Mouse (Mus musculus) kidney, adult 11 months (tissue): Measurements from ENCODE around the gene Tmem135.

Source experiments
- DNase-seq: peaks from one replicate; pipeline ENCODE4 v3.0.0; 2022

The Tmem135 gene

DNA sequence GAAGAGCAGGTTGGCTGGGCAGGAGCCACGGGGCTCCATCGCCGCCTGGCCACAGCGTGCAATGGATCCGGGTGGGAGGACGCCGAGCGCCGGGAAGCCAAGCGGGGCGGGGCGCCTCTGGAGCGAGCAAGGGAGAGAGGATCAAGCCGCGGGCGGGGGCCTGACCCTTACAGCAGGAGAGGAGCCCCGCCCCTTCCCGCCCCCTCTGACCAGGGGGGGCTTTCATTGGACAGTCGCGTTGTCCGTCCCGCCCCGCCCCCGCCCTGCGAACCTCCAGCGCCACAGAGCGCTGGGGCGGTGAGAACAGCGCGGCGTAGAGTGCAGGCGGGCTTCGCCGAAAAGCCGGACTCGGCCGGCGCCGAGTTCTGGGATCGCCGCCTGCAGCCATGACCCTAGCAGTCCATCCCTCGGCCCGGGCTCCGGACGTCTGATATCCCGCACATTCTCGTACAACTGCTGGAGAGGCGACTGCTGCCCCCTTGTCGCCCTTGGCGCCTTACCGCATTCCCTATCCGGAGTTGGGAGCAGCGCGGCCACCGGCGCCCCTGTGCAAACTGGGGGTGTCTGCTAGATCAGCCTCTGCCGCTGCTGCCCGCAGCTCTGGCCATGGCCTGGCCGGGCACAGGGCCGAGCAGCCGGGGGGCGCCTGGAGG is at the start of gene Tmem135, which contains the start of gene Fzd4:
Gene Tmem135, minus strand, starts transcription at position 142 of the 653 bp plus-strand sequence.
Gene Fzd4, plus strand, starts transcription at position 275 of the 653 bp plus-strand sequence.
- DNase-seq, result peak; percentile 97

DNA sequence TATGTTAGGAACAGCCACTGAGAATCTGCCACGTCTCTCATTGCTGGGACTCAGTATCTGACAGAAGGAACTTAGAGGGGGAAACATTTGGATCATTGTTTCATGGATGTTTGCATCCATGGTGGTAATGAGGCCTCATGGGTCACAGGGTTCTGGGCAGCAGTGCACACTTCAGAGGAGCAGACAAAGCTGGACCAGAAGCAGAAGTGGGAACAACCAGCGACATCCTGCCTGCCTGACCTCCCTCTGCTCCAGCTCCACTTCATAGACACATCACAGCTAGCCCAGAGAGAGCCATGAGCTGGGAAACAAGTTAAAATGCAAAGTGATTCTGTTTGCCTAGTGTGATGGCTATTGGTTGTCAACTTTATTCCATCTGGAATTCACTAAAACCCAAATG is 46.3 kb upstream of the Tmem135 start:
- DNase-seq, result no peak

DNA sequence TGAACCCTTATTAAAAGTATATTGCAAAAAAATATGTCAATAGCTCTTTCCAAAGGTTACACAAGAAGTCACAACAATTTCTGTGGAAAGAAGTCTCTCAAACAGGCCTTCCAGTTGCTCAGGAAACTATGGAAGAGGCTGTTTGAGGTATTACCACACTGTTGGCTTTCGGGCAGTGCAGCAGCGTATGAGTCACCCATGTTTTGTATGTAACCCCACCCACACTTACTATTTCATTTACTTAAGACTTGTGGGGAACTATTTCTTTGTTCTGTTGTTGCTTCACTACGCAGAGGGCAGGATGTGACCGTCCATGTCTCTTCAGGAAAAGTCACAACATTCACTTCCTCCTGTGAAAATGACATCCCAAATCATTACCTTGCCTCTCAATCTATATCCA is 41.1 kb upstream of the Tmem135 start:
- no peak for DNase-seq

DNA sequence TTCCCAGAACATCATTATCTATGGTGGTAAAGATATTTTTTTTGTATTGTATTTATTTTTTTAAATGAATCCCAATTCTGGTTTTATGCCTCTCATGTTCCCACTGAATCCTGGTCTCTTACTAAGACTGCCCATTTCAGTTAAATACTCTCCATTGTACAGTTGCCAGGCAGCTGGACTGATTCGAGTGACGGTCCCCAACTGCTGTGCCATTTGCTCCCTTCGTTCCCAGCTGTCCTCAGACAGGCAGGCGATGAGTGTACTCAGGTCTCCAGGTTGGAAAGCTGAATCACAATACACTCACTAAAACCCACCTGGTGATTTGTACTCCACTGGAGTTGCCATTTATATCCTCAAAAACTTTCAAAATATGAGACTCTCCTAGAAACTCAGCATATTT is 38.2 kb upstream of the Tmem135 start:
- DNase-seq, result no peak

DNA sequence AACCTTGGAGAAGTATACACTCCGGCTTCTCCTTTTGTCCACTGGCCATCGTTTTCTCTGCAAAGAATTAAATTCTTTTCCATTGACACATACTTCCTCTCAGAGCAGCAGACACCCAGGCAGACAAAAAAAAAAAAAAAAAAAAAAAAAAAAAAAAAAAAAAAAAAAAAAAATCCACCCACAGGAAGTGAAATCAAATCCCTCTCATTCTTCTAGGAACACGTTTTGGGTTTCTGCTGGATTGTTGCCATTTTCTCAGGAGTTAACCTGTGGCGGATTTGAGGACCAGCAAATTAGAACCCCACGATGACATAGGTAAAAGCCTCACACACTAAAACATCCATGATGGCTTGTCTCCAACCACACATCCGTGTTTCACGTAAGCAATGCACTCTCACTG is 37.3 kb upstream of the Tmem135 start:
- DNase-seq, result no peak

DNA sequence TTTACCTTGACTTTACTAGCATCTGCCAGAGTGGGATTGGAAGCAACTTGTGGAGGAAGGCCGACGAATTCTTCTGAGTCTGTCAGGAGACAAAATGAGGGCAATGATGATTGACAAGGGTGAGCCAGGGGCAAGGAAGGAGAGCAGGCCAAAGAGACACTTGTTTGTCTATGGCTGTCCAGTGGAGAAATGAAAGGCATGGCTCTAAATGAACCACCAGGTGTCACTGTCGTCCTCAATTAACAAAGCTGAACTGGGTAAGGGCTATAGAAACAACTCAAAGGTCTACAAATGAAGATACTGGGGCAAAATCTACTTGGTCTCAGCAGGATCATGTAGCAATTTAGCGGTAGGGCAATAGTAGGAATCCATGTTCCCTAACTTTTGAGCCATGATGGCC is 33.6 kb upstream of the Tmem135 start:
- peak; percentile 73 for DNase-seq

- DNase-seq, result no peak
Observed at GRCm38 (mm10) chr7:89436404-89436803, 32.4 kb upstream of the Tmem135 start.

DNA sequence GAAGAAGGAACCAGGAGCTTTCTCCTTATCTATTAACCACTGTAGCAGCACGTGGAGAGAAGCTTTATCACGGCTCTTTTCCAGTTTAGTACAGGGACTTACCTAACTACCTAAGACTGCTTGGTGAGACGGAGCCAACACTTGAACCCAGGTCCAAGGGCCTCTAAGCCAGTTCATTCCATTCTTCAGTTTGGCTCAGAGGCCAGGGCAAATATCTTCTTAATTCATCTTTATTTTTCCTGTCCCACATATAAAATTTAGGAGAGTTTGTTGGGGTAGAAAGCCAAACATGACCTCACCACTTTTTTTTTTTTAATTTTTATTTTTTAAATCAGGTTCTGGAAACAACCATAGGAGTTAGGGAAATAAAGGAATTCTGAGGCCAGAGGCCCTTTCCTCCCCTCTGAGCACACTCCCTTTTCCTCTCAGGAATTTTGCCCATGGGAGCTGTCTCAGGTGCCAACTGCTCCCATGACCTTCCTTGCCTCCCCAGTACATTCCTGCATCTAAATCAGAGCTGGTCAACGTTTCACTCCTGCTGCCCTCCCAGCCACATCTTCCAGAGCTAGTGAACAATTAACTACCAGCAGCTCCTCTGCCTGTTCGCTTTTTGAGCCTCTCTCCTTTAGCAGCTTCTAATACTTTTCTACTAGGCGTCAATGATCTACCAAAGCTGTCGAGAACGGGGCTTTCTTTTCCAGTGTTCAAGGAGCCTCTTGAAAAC is 30.0 kb upstream of the Tmem135 start:
- DNase-seq, result peak; percentile 96

DNA sequence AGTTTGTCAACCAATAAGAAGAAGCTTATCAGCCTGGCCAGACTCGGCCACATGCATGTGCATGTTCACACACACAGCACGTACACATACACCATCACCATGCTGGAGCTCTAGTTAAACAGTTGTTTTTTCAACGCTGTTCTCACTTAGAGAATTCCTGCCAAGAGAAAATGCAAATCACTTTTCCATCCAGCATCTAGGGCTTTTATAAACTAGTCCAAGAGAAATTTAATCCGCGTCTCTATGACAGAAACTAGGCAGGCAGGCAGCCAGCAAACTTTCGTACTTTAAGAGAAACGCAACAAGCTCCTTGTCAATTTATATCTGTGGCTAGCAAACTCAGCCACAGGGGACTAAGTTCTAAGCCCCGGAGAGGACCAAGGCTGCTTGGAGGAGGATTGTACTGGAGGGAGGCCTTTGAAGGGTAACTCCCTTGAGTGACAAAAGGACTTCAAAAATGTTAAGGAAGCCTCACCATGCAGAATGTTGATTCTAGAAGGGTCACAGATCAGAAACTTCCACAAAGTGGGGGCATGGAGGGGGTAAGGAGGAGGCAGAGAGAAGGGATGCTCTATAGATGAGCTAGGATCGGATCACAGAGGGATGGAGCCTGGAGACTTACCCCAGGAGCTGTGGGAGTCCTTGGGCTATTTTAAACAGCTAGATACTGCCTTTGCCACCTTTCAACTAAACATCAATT is 29.3 kb upstream of the Tmem135 start:
- peak; percentile 66 for DNase-seq

DNA sequence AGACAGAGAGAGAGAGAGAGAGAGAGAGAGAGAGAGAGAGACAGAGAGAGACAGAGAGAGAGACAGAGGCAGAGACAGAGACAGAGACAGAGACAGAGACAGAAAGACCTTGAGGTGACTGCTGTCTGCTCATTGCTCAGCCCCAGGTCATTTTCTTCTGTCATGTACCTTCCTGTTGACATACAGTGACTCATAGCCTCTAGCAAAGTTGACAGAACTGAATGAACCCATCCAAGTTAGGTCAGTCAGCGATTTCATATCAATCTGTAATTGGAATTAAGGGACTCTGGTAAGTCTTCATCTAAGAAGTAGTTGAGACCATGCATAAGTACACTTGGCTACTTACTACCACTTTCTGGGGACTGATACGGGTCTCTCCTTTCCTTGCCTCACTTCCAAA is 27.2 kb upstream of the Tmem135 start:
- DNase-seq, result no peak

GRCm38 (mm10) chr7:89429326-89429725 is 25.3 kb upstream of the Tmem135 start:
- peak; percentile 78 for DNase-seq

- no peak for DNase-seq
Observed at GRCm38 (mm10) chr7:89428804-89429203, 24.8 kb upstream of the Tmem135 start.

DNA sequence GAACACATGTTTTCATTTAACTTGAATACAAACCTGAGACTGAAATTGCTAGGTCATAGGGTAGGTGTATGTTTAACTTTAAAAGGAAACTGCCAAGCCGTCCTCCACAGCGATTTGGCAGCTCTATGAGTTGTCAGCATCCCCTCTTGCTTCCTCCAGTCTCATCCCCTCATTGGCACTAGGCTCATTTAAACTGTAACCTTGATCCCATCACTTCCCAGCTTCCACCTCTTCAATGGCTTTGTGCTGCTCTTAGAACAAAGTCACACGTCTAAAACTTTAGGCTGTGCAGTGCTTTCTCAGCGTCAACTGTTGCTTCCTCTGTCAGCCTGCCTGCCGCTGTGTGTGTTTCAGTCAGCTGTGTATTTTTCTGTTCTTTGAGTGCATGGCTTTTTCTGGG is 23.1 kb upstream of the Tmem135 start:
- peak; percentile 67 for DNase-seq

DNA sequence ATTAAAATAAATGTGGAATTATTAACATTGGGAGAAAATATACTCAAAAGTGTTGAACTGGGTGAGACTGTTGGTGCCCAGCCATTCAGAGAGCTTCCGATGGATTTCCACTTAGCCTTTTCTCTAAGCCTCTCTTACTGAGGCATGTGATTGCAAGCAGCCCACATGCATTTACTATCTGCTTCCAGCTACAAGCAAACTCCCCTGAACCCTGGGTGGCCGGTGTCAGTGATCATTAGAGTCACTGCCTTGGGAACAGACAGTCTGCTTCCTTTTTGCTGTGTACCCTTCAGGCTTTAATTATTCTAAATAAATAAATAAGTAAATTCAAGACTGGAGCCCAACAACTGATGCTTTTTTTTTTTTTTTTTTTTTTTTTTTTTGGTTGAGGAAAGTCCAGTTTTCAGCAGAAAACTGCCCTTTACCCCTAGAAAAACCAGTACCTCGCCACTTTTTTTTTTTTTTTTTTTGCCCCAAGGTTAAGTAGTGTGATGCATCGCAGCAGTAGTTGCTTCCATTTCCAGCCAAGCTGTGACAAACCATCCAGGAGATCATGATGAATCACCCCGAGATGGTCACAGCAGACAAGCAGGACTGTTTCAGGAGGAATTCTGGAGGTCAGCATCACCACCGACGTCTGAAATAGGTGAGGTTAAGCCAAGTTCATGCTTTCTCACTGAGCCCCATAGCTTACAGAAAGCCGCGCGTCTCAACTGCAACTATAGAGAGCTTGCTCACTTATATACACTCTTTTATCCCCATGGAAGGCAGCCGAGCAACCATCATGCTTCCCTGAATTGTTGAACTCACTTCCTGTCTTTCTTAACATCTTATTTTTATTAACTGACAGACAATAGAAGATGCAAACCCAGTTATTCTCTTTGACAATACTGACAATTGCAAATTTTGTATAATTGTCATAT is 22.0 kb upstream of the Tmem135 start:
- DNase-seq, result no peak

GRCm38 (mm10) chr7:89424659-89425058 is 20.6 kb upstream of the Tmem135 start:
- no peak for DNase-seq

DNA sequence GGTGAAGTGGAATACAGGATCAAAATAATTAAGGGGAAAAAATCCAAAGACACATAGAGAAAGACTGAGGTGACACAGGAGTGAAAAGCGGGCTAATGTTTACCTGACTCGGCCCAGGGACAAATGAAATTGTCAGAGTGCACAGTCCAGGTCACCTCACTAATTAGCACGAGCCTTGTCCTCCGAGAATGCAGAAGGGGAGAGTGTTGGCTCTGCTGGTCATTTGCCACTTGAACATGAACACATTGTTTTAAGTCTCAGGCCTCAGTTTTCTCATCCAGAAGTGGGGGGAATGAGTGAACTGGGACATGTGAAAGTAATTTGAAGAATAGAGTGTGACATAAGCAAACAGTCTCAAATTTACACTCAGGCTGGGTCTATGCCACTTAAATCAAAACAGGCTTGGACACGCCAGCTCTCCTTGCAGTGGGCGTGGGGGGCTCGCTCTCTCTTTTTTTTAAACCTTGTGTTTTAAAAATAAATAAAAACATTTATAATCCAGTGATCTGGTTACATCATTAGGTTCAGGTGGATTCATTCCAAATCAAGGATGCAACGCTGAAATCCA is 19.8 kb upstream of the Tmem135 start:
- peak; percentile 78 for DNase-seq

DNA sequence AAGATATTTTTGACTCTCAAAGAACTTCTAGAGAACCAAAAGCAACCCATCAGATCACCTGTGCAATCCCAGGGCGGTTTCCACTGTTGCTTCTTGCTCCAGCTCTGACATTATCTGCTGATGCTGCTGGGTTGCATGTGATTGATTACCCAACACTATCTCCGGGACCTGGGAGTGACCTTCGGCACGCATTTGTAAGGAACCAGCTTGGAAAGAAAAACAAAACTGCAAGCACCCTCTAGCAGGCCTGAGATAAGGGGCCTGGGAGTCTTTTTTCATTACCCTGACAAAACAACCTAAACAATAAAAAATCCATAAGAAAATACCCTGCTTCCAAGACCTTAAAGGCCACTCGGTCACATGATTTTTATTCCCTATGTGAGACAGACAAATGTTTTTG is 19.2 kb upstream of the Tmem135 start:
- peak; percentile 72 for DNase-seq

GRCm38 (mm10) chr7:89422650-89423049 is 18.6 kb upstream of the Tmem135 start:
- no peak for DNase-seq

- DNase-seq, result no peak
Observed at GRCm38 (mm10) chr7:89421294-89421693, 17.3 kb upstream of the Tmem135 start.

DNA sequence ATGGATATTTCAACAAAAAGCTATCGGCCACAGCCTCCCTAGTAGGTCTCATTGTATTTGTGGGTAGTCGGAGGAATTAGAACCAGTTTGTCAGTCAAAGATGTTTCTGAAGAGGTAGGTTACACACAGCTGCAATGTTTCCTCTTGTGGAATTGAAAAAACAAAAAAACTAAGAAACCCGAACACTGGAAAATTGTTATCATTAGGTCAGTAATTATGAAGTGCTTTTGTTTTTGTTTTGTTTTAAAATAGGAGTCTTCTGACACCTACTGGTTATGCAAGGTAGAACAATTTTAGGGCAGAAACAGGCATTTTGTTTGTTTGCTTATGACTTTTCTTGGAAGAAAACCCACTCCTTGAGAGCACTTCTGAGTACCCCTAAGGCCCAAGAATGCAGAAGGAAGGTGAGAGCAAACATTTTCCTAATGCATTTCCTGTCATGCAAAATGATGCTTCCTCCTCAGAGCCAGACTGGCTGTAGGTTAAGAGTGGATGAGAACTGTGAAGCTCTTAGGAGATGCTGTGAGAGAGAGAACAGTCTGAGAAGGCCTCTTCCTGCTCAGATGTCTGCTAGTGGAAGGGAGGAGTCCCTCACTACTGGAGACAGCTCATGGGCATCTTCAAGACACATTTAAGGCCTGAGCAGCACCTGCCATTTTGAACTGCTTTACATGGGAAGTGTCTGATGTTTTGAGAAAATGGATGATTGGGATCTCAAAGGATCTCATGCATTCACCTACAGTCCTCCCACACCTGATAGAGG is 15.1 kb upstream of the Tmem135 start:
- no peak for DNase-seq

GRCm38 (mm10) chr7:89418127-89418653 is 14.2 kb upstream of the Tmem135 start:
- no peak for DNase-seq
